Mouse (Mus musculus) liver (tissue): ENCODE data around the gene Pacsin1.
"Not testable (repeated sequence)": the region's sequence is repeated elsewhere in the genome, so short reads cannot be mapped to it uniquely, and the experiment has no call there.

ENCODE experiments used
- DNase-seq: peaks from one replicate; pipeline ENCODE4 v3.0.0-alpha.2; 2020; ENCODE audit warnings: mixed read lengths

The Pacsin1 gene

DNA sequence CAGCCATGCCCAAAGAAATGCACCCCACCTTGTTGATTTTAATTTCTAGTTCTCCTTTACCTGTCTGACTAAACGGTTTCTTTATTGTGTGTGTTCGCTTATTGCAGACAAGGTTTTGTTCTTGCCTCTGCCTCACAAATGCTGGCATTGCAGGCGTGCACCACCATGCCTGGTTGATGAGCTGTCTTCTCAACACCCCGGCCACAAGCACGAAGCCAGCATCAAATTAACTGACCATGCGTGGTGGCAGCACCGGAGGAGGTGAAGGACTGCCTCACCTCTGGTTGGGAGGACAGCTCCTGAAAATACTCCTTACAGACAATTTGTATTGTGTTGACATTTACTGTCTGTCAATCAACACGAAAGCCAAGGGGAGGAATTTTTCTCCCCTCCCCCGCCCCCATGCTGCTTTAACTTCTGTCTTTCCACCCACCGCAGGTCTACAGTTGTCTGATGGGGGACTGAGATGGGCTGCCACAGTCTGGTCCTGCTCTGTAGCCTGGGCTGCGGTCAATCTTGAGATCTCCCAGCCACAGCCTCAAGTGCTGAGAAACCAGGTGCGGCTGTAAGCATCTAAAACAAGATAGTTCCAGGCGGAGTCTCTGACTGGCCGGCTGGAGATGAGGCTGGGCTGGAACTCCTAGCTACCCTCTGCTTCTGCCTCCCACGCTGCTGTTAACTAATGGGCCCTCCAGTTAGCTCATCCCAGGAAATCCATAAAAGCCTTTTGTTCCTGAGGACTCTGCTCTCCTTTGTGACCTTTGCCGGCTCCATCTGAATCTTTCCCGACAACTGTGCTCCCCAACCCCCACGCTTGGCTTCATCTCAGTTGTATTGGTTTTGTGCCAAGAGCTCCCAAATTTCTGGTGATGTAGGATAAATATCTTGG is 18.9 kb upstream of the Pacsin1 start, which contains the start of gene Rps10:
TSS of gene Rps10 (minus strand) at position 538 of the 889 bp plus-strand sequence.
- DNase-seq: peak; percentile 32

DNA sequence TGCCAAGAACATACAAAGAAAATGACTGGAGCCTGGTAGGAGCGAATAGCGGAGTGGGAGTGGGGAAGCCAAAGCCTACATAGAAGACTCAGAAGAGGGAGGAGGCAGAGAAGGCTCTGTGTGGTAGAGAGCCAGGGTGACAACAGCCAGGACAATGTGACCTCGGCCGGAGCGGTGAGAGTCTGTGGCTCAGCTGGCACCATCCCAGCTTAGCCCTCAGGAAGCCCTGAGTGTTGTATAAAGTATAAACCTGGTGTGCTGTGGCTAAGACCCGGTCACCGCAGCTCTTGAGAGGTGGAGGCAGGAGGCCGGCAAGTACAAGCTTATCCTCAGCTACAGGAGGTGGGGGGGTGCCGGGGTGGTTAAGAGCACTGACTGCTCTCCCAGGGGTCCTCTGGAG is 18.0 kb upstream of the Pacsin1 start:
- DNase-seq: no peak

DNA sequence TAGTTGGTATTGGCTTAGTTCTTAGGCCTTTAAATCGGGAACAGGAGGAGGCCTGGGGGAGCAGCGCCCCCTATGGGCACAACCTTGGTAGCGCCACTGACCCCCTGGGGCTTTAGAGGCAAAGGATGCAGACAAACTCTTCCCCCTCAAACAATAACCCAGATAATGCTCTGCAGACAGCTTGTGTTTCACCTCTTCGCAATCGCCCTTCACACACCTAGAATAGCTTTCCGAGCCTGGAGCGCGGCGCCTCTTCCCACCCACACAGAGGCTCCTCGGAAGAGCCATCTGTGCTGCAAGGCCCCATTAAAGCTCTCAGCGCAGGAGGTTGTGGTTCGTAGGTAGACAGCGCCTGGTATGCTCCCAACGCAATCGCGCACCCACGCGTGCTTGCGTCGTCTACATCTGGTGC is 16.4 kb upstream of the Pacsin1 start:
- DNase-seq: peak; percentile 45

DNA sequence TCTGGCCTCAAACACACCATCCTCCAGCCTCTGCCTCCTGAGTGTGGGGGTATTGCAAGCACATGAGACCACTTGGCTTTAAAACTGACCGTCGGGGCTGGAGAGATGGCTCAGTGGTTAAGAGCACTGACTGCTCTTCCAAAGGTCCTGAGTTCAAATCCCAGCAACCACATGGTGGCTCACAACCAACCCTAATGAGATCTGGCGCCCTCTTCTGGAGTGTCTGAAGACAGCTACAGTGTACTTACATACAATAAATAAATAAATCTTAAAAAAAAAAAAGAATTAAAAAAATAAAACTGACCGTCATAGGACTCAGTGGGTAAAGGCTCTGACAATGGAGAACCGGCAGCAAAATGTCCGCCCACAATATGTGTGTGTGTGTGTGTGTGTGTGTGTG is 15.5 kb upstream of the Pacsin1 start:
- DNase-seq: not testable (repeated sequence)

DNA sequence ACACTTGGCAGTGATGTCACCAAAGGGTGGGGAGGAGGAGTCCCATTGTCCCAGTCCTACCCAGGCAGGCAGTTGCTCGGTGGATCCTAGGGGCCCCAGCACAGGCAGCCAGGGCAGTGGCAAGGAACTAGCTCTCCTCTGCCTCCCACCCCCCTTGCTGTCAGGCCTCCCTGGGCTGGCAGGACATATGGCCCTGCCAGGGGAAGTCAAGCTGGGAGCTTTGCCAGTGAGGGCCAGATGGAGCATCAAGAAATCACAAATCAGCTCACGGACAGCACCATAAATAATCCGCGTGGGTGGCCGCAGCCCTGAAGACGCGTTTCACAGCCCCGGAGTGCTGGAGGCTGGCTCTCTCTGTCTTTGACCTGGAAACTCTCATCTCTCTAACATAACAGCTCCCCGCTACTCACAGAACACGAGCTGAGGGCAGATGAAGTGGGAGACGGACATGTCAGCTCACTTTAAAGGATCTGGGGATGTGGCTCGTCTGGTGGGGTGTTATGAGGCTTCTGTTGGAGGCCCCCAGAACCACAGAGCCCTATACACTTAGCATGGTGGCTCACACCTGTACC is 12.7 kb upstream of the Pacsin1 start:
- no peak for DNase-seq

DNA sequence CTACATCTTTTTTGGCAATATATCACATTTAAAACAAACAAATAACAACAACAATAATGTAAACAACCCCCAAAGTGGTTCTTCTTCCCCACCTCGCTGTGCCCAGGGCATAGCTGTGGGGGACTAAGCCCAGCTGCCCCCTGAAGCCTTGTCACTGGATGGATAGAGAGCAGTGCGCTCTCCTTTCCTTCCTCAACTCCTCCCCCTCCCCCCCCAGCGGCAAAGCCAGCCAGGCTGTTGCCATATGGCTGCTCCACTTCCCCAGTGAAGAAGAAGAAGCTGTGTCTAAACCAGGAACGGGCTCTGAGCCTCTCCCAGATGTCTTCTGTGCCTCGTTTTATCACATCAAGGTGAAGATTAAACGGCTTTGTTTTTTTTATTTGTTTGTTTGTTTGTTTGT is 12.2 kb upstream of the Pacsin1 start:
- DNase-seq: no peak

DNA sequence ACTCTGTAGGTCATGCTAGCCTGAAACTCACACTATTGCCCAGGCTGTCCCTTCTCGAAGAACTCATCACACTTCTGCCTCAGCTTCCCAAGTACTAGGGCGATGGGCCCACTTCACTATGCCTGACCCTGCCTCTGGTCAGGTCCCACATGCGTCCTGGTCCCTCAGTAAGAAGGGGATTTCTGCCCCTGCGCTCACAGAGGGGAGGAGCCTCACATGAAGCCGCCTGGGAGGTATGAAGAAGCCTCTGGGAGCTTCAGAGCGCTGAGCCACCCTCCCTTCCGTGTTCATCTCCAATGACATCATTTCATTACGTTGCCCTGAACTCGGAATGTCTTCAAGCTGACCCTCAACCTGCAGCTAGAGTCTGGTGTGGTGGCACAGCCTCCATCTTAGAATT is 11.6 kb upstream of the Pacsin1 start:
- DNase-seq: no peak

DNA sequence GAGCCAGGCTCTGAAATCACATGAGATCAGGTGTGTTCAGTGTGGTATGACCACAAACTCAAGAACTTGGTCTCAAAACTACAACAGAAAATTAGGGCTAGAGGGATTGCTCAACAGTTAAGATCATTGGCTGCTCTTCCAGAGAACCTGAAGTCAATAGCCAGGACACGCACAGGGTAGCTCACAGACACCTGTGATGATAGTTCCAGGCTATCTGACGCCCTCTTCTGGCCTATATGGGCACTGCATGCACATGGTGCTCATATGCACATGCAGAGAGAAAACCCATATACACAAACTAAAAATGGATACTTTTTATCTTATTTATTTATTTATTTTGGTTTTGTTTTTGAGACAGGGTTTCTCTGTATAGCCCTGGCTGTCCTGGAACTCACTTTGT is 10.7 kb upstream of the Pacsin1 start:
- no peak for DNase-seq

DNA sequence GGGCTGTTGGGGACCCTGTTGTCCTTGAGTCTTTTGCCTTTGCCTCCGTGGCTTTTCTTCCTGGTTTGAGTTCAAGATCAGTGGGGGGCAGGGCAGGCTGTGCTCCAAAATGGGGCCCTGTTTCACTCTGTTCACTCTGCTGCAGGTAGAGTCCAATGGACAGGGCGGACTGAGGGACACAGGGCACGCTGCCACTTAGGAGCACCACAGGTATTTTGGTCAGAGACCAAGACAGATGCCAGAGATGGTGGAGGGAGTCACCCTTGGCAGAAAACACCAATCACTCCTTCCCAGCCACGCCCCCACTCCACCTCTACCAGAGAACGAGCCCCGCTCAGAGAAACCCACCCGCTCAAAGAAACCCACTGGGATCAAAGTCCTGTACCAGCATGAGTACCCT is 9.5 kb upstream of the Pacsin1 start:
- no peak for DNase-seq

DNA sequence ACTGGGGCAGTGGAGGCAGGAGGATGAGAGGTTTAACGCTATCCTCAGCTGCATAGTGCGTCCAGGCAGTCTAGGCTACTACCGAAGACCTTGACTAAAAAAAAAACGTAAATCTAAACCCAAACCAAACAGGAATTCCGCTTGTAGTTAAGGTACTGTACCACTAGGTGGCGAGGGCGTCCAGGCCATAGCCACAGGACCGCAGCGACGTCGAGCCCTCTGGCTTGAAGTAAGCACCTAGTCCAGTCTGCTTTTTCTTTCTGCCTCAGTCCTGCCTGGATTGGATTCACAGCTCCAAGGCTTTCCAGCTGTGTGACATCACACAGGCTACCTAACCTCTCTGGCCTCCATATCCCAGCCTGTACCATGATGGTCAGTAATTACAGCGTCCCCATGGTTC is 5.1 kb upstream of the Pacsin1 start:
- DNase-seq: peak; percentile 71

DNA sequence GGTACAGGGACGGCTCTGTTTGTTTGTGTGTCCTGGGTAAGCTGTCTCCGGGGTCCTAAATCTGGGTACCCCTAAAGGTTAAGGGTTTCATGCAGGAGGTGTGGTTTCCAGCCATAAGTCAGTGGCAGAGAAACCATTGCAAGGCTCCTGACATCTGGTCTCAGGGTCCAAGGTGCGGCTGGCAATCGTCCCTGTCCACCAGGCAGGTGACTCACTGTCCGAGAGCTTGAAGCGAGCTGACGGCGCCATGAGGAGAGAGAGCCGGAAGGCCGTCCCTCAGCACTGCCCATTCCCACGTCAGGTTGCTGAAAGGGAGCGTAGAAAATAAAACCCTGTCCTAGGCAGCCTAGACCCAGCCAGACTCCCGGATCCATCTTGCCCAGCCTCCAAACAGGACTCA is 4.7 kb upstream of the Pacsin1 start:
- no peak for DNase-seq

DNA sequence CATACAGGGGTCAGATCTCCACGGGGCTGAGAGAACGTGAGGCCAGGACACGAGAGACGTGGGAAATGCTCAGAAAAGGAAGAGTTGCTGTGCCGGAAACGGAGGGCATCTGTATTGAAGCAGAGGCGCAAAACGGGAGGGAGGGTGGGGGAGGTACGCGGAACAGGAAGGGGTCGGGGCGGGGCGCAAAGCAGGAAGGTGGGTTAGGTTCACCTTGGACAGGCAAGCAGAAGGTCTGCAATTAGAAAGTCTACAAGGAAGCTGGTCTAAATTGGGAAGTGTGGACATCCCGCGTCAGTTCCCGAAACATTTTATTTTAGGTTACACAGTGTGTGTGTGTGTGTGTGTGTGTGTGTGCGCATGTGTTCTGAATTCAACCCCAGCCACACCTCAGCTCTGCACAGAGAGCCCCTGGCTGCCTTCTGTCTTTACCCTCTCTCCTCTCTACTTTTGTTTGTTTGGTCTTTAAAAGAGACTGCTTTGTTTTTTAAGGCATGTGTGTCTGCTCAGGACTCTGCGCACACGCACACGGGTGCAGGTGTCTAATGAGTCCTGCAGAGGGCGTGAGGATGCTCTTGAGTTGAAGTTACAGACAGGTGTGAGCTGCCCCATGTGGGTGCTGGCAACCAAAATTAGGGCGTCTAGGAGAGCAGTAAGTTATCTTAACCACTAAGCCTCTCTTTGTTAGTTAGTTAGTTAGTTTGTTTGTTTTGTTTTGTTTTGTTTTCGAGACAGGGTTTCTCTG is 3.1 kb upstream of the Pacsin1 start:
- DNase-seq: no peak

DNA sequence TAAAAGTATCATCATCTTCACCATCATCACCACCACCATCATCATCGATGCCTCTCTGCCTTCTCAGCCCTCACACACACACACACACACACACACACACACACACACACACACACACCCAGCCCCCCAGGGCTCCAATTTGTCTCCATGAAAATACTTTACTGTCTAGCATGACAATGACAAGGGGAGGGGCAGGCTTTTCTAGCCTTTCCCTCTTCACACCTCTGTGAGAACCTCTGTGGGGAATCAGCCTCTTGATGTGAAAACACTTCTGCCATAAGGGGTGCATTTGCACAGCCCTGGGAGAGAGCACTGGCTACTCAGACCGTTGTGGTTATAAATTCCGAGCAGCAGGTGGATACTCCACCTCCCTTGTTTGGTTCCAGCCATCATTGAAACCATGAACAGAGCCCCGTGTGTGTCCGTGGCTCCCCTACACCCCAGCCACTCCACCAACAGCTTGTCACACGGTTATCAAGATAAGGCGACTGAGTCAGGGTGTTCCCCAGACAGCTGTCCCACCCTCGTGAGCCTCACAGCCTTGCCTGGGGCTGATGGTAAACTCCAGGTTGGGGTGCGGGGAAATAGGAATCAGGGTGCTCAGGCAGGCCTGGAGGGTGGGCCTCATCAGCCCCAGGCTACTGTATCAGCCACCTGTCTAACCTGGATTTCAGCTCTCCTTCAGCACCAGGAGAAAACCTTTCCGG is 1.9 kb upstream of the Pacsin1 start:
- no peak for DNase-seq

DNA sequence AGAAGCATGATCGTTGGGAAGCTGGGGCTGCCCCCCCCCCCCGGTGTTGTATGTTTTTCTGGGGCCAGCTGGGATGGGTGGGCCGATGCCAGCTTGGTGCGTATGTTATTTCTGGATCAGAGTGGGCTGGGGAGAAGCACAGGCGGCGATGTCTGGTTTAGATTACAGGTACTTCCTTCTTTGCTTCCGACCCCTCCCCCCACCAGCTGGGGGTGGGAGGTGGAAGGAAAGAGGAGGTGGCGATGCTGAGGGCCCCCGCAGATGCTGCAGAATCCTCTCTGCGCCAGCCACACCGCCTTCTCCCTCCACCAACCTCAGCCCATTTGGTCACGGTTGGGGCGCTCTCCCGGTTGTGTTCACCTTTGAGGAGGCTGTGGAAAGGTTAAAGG is 696 bp downstream of the Pacsin1 start:
- no peak for DNase-seq

DNA sequence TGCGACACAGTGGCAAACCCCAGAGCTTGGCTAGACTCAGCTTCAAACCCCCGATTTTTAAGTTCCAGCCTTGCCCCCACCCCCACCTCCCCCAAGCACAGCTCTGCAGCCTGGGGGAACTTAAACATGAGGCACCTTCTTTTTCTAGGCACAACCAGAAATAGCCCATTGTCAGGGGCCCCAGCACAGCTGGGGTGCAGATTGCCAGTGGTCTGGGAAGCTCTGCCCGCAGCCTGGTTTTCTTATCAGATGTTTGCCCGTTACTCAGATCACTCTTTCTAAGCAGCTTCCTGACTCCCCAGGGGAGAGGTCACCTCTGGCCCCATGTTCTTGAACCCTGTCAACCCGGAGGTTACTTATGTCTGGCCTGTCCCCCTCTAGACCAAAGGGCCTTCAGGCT is 1.1 kb downstream of the Pacsin1 start:
- DNase-seq: no peak

DNA sequence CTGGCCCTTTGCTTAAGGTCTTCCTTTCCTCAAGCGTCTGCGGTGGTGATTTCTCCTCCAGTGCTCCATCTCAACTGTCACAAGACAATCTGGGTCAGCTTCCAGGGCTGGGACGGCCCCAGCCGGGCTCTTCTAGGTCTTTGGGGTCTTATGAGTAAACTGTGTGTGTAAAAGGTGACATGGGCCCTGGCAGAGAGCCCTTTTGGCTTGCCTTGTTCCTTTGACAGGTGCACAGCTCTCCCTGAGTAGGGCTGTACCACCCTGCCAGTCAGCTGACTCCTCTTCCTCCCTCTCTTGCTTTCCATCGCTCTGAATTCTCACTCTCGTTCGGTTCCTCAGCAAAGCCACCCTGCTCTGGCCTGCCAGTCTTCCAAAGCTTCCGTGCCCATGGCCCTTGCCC is 1.8 kb downstream of the Pacsin1 start:
- no peak for DNase-seq

DNA sequence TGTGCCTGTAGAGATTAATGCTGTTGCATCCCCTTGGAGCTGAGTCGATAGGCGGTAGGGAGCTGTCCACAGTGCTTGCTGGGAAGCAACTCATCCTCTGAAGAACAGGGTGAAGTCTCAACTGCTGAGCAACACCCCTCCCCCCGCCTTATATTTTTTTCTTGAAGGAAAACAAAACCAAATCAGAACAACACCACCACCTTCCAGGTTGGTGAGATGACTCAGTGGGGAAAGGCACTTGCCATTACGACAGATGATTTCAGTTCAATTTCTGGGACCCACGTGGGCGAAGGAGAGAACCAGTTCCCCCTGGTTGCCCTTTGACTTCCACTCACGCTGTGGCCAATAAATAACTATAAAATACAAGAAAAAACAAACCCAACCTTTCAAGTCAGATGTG is 3.5 kb downstream of the Pacsin1 start:
- DNase-seq: no peak

DNA sequence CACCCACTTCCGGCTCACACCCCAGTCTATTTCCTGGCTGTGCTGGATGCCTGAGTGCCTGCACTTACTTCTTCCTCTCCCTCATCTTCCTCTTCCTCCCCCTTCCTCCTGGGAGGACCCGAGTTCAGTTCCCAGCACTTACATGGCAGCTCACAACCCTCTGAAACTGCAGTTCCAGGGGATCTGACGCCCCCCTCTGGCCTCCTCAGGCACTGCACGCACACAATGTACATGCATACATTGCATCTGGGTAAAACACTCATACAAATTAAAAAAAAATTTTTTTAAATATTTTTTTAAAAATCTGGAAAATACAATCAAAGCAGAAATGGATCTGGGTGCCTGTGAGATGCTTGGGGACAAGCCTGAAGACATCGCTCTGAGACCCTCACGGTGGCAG is 16.4 kb downstream of the Pacsin1 start:
- DNase-seq: no peak

DNA sequence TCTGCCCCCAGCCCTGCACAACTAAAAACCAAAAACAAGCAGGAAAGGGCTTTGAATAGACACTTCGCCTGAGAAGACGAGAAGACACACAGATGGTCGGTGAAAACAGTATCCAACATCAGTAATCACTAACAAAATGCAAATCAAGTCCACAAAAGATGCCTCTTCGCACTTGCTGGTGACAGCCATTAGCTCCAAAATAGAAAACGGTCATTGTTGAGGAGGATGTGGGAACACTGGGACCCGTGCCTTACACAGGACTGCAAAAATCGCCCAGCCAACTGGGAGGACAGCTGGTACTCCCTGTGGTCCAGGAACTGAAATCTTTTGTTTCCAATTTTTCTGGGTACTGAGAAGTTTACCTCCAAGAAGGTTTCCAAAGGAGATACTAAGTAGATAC is 18.6 kb downstream of the Pacsin1 start:
- no peak for DNase-seq

DNA sequence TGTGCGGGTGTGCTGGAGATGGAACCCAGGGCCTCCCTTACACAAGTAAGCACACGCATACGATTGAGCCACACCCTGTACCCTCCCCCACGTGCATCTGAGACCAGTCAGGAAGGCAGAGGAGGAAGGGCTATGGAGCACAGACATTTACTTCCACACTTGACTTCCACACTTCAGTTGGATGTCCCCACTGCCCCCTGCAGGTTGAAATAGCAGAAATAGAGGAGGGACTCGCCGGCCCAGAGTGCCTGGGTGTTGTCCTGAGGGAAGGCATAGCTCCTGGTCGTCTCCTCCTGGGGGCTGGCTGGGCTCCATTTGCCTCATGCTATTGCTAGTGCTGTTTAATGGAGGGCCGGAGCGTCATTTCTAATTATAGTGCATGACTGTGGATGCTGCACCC is 20.1 kb downstream of the Pacsin1 start:
- no peak for DNase-seq

DNA sequence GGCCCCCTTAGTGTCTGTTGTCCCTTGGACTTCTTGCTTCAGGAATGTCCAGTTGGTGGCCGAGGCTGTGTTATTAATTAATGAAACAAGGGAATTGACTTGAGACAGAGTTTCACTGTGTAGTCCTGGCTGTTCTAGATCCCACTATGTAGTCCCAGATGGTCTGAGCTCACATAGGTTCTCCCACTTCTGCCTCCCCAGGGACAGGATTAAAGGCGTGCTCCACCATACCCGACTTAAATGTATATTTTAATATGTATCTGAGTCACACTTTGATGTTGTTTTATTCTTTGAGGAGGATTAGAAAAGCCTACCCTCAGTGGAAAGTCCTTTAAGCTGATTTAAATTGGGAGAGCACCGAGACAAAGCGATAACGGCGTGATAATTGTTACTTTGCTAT is 21.0 kb downstream of the Pacsin1 start:
- no peak for DNase-seq

DNA sequence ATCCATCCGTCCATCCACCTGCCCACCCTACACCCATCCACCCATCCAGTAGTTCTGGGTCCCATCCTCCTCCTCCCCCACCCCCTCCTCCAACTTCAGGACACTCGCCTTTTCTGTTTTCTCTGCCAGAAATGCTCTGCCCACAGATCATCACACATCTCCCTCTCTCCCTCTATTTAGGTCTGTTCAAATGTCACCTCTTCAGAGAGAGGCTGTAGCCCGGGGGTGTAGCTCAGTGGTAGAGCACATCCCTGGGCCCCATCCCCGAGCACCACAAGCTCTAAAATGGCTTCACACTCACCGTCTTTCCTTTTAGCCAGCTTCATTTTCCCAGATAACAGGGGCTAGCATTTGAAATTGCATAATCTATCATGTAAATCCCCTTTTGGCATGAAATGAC is 22.4 kb downstream of the Pacsin1 start:
- DNase-seq: no peak
